Mouse (Mus musculus) spleen, adult 2 months (tissue): ENCODE data around the gene Slc22a20.

Experiments
- CTCF ChIP-seq: fragments of 200-500 bp; IDR thresholded peaks from 2 replicates; pipeline ENCODE4 v1.5.1; 2011; ENCODE audit warnings: mild to moderate bottlenecking, inconsistent platforms; ENCODE audit not compliant: insufficient read depth, insufficient read length, insufficient replicate concordance; ENCODE audit errors: extremely low read depth
- POLR2A ChIP-seq: fragments of 200-500 bp; IDR thresholded peaks from 2 replicates; pipeline ENCODE4 v1.6.1; 2011; ENCODE audit warnings: low read depth, low read length, inconsistent platforms

DNA sequence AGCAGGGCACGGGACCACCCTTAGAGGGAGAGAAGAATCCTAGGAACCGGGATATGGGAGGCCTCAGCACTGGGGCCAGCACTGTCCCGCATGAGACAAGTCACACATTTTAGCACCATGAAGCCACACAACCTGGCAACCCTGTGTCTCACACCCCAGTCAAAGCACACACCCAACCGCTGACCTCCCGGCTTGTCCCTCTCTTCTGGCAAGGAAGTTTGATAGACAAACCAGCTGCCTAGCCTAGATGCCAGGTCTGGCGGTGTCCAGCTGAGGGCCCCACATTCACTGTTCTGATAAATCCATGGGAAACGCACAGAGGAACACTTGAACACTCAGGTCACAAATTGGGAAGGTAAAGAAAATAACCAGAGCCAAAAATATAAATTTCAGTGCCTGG, 43.4 kb downstream of the Slc22a20 start:
- TF ChIP-seq CTCF, result no peak
- no peak for TF ChIP-seq POLR2A
